Mouse (Mus musculus) bone marrow, adult 2 months (tissue): ENCODE data around the gene Zfp518a.

Source experiments
- CTCF ChIP-seq: fragments of 200-500 bp; IDR thresholded peaks from 2 replicates; pipeline ENCODE4 v1.5.1; 2011; ENCODE audit warnings: low read length, control low read depth; ENCODE audit not compliant: control insufficient read depth, insufficient read depth
- POLR2A ChIP-seq: fragments of 200-500 bp; IDR thresholded peaks from 2 replicates; pipeline ENCODE4 v1.6.1; 2011; ENCODE audit warnings: low read depth, mild to moderate bottlenecking, control low read depth, low read length, borderline replicate concordance; ENCODE audit not compliant: control insufficient read depth

DNA sequence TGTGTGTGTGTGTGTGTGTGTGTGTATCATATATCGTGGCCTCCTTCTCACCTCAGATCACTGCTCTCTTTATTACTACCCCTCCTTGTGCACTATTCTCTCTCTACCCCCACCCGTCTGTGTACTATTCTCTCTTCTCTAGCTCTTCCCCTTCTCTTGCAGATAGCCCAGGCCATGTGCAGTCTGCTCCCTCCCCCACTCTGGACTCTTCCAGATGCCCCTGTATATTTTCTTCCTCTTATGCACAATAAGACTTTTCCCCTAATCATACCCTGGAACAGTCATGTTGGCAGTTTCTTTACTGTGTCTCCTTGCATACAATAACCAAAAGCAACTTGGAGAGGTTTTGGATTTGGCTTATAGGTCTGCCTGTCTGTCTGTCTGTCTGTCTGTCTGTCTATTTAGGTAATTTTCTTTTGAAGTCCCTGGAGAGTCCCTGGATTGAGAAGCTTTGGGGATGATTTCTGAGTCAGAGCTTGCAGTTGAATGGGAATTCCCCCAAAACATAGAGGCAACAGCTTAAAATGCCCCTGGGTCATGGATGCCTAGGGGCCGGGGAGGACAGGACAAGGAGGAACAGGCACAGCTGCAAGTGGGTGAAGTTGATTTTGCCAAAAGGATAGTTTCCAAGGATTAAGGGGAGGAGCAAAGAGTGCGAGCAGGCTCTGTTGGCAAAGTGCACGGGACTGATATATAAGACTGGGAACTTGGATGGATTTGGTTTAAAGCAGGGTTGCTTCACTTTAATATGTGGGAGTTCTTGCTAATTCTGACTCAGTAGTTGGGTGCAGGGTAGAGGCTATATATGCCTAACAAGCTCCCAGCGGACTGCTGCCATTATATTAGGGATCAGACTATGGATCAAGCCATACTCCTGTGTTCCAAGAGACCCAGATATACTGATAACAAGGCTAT is 70.7 kb downstream of the Zfp518a start:
- TF ChIP-seq CTCF (no peak), POLR2A (no peak)
